Mouse (Mus musculus): Measurements from ENCODE around the gene Foxa1.

GRCm38 (mm10) chr12:57548981-57549666 is 2.4 kb upstream of the Foxa1 start:
- TF ChIP-seq CTCF (IDR thresholded peaks at IDR 0.05 in 2 of 3, conservative IDR thresholded peaks at IDR 0.05 in 1 of 3; ENCODE audit: control insufficient read depth in 1 of 3, insufficient read depth in 1 of 3, low read depth in 2 of 3, low read length in 3 of 3, poor library complexity in 1 of 3, severe bottlenecking in 1 of 3), result no peak
- no peak for TF ChIP-seq ZC3H11A (IDR thresholded peaks at IDR 0.05; ENCODE audit: low read depth, low read length)
- TF ChIP-seq POLR2A (IDR thresholded peaks at IDR 0.05; ENCODE audit: control insufficient read depth in 1 of 2, insufficient read depth in 1 of 2, low read depth in 1 of 2, low read length in 2 of 2, poor library complexity in 1 of 2), result no peak
- no peak for TF ChIP-seq EP300 (IDR thresholded peaks at IDR 0.05; ENCODE audit: low read depth in 1 of 2, low read length in 2 of 2)
- no peak for TF ChIP-seq RCOR1 (IDR thresholded peaks at IDR 0.05; ENCODE audit: low read depth, low read length)
- no peak for TF ChIP-seq POLR2AphosphoS2 (IDR thresholded peaks at IDR 0.05; ENCODE audit: low read length)
- TF ChIP-seq MAX (IDR thresholded peaks at IDR 0.05; ENCODE audit: low read length), result no peak
- no peak for TF ChIP-seq TCF12 (IDR thresholded peaks at IDR 0.05; ENCODE audit: low read depth, low read length)
- no peak for TF ChIP-seq CHD2 (IDR thresholded peaks at IDR 0.05; ENCODE audit: low read length)

All from MEL (cell line).